Mouse (Mus musculus): ENCODE data around the gene Odf2l. TPM values are rescaled to one million over a fixed set of nuclear protein-coding genes. Genes with fewer than 3 reads are reported as not detected.

Gene Odf2l
- 10 to 100 TPM; 11.3 to 11.4 TPM for total RNA-seq (2021)
- long read RNA-seq, experiment 1, partial matches to known transcripts, result 1 of 4 reads
- long read RNA-seq, experiment 1, other reads (novel, unspliced or antisense), result 1 of 4 reads
- long read RNA-seq, experiment 2, partial matches to known transcripts, result 1 of 20 reads
- long read RNA-seq, experiment 2, other reads (novel, unspliced or antisense), result 13 of 20 reads

GRCm38 (mm10) chr3:145118254-145119001, at the start of gene Odf2l:
Gene Odf2l (plus strand): TSS chr3:145118588.
- DNase-seq (ENCODE audit: low spot score in 2 of 2), result peak; percentile 95

GRCm38 (mm10) chr3:145068964-145069363, 49.4 kb upstream of the Odf2l start:
- no peak for DNase-seq (ENCODE audit: low spot score in 2 of 2)

DNA sequence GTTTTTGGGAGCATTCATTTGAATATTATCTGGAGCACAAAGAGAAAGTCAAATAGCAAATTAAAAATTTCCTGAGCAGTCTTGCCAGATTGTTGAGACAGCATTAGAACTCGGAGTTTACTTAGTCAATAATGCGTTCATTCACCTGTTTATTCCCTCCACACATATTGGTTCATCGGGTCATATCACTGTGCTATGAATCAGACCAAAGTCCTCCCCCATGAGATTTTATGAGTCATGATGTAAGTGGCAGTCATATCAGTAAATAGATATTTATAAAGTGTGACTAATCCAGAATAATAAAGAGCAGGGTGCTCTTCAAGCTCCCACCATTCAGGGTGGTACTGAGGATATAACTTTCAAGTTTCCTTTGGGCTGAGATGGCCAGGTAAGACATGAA, 46.0 kb upstream of the Odf2l start:
- DNase-seq (ENCODE audit: low spot score in 2 of 2), result no peak

GRCm38 (mm10) chr3:145078405-145078804, 40.0 kb upstream of the Odf2l start:
- DNase-seq (ENCODE audit: low spot score in 2 of 2), result no peak

DNA sequence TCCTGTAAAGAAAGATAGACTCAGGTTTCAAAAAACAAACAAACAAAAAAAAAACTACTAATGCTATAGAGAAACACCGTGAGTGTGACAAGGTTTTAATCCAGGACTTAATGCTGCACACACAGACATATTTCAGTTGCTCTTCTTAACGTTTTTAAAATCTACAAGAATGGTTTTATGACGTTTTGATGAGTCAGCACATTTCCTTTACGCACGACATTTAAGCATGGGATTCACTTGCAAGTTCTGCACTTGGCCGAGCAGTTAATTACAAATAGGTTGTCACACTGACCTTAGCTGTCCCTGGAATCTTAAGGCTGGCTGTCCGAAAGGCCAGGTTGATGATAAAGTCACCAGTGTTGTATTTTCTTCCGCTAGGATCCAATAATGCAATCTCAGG, 37.5 kb upstream of the Odf2l start:
- no peak for DNase-seq (ENCODE audit: low spot score in 2 of 2)

DNA sequence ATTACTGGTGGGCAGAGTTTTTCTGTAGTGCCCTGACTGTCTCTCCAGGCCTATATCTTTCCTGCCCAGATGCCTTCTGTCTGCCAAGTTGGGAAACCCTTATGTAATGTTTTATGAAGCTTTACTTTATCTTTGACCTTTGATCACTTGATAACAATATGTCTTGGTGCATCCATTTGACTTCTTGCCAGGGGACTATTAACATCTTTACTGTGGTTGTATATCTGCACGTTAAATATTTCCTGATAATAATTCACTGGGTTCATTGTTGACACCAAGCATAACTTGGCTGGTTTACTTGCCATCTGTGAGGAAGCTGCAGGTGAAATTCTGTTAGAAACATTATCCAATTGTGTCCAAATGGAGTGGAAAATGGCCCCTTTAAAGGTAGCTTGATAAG, 35.3 kb upstream of the Odf2l start:
- no peak for DNase-seq (ENCODE audit: low spot score in 2 of 2)

DNA sequence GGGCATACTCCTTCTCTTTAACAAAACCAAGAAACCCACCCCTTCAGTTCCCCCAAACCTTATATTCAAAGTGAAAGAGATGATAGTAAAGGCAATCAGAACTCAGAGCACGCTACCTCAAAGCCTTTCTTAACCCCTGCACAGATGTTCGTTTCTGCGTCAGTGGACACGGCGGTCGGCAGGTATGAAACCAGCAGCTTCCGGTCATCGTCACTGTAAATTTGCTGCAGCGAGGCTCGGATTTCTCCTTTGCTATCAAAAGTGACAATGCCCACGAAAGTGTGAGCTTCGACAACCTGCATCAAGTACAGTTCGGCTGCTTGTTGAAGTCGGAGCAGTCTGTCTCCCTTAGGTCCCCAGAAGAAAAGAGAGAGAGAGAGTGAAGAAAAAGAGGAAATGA, 32.2 kb upstream of the Odf2l start:
- no peak for DNase-seq (ENCODE audit: low spot score in 2 of 2)

GRCm38 (mm10) chr3:145087857-145088598, 30.4 kb upstream of the Odf2l start:
- no peak for DNase-seq (ENCODE audit: low spot score in 2 of 2)

DNA sequence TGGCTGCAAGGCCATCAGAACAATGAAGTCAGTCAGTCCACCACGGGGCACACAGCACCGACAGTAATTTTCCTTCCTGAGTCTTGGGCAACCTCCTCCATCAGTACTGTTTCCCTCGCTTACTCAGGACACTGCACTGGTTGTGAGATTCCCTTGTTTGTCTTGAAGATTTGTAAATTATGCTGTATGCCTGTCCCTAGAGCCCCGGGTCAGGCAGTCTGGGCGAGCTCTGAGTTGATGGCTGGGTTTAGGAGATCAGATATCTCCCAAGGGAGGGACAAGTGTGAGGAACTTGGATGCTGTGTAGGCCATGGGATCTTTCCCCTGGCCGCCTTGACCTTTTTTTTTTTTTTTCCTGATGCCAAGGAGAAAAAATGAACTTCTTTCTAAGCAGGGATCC, 19.1 kb upstream of the Odf2l start, which contains the start of gene Clca2:
Gene Clca2, minus strand, starts transcription at position 153 of the 400 bp plus-strand sequence.
- no peak for DNase-seq (ENCODE audit: low spot score in 2 of 2)

DNA sequence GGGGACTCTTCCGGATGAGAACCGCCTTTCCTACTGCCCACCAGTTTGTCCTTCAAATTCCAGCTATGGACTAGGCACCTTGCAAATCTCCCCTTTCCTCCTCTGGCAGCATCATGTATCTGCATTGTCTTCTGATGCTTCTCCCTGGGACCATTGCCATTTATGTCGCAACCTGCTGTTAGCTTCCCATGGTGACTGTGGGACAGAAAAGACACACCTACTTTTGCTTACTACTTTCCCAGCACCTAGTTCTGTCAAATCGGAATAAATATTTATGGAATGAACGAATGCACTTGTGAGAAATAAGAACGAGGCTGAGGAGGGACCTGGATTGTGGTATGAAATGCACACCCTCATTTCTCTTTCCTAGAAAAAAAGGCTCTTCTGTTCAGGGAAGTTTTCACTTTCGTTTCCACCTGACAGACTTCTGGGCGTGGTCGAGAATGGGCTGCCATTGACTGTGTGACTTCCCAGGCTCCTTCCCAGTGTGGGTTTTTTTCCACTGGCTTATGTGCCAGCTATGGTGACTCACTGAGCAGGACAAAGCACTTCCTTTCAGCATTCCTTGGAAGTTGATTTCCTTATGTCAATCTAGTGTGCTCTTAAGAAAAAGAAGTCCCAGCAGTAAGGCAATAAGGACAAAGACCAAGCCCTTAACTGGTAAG, 16.4 kb upstream of the Odf2l start:
- DNase-seq (ENCODE audit: low spot score in 2 of 2), result no peak

GRCm38 (mm10) chr3:145103321-145103720, 15.1 kb upstream of the Odf2l start:
- no peak for DNase-seq (ENCODE audit: low spot score in 2 of 2)

DNA sequence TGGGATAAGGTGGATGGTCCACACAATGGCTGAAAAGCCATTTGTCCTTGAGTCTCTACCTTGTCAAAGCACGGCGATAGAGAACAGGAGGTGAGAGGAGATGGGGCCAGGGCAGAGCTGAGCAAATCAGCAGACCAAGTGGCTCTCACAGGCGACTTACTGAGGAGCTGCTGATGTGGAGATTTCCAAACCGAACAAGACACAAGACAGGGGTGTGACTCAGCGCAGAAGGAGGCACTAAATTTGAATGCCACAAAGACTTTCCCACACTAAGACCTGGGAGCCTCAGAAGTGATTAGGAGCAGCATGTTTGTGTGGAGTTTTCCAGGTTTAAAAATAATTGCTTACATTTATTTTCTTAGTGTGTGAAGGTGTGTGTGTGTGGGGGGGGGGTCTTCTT, 14.6 kb upstream of the Odf2l start:
- DNase-seq (ENCODE audit: low spot score in 2 of 2), result no peak

- DNase-seq (ENCODE audit: low spot score in 2 of 2), result no peak
Measured at GRCm38 (mm10) chr3:145105076-145105772, 13.2 kb upstream of the Odf2l start.

GRCm38 (mm10) chr3:145105773-145106504, 12.4 kb upstream of the Odf2l start:
- no peak for DNase-seq (ENCODE audit: low spot score in 2 of 2)

DNA sequence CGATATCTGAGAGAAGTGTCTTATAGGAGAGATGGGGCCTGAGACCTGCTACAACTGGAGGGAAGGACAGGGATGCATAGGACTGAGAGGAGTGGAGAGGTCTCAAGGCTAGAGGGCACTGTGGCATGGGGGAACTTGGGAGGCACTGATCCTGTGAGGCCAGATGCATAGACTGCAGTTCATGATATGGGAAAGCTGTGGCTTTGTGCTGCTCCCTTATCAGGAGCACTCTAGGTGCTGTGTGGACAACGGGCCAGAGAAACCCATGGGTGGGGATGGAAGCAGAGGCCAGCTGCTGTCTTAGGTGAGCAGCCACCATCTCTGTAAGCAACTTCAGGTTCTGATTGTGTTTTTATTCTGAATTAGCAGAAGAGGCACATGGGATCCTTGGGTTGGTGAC, 3.2 kb upstream of the Odf2l start:
- DNase-seq (ENCODE audit: low spot score in 2 of 2), result no peak

DNA sequence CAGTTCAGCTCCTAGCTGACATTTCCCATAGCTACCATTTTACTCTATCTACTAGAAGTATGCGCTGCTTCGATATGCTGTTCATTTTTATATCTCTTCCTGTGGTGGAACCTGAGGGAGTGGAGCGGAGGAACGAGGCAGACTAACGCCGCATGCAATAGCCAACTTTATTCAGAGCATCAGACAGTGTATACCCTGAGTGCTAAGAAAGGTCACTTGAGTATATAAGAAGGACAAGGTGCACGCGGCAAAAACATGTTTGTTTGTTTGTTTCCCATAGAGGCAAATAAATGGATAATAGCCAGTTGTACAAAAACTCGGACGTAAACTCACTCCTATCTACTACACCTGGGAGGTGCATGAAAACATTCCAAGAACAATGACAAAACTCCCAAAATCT, 751 bp upstream of the Odf2l start:
- DNase-seq (ENCODE audit: low spot score in 2 of 2), result no peak

GRCm38 (mm10) chr3:145119002-145119358, 592 bp downstream of the Odf2l start:
- DNase-seq (ENCODE audit: low spot score in 2 of 2), result no peak

GRCm38 (mm10) chr3:145119425-145119824, 1.0 kb downstream of the Odf2l start:
- DNase-seq (ENCODE audit: low spot score in 2 of 2), result no peak

DNA sequence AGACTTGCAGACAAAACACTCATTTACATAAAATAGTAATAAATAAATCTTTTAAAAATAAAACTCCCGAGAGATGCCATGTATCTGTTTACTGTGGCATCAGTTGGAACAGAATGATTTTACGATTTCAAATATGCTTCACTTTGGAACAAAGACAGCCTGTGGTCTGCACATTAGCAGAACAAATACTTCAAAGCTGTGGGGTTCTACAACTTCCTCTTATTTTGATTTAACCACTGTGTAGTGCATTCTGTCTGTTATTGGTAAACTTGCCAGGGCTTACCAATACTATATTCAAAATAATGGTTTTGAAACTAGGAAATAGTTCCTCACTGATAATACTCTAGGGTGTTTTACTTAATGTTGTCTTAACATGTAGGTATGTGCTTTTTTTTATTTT, 8.2 kb downstream of the Odf2l start:
- no peak for DNase-seq (ENCODE audit: low spot score in 2 of 2)

DNA sequence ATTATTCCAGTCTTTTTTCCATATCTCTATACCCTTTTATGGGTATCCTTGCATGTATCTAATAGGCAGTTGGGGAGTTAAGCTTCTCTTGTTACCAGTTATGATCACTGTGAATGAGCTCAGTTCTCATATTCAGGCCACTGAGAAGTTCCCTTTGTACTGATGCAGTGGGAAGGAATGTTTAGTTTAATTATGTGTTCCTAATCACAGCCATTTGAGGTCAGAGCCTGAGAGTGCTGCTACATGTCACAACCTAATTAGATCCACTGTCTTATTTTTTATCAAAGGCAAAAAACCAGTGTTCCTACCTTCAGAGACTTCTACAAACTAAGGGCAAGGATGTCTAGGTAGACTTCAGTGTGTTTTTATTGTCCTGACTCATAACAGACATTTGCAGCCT, 11.0 kb downstream of the Odf2l start:
- DNase-seq (ENCODE audit: low spot score in 2 of 2), result no peak
